Mouse (Mus musculus) hindbrain, embryonic 12.5 days (tissue): Measurements from ENCODE around the gene Scnn1a. TPM values are rescaled to one million over a fixed set of nuclear protein-coding genes. Genes with fewer than 3 reads are reported as not detected.

Experiments
- ATAC-seq: fragments of 200-750 bp; cut with Nextera tagmentation; 2 replicates; pipeline ENCODE4 v1.8.0; 2017; ENCODE audit warnings: moderate TSS enrichment; ENCODE audit not compliant: low FRiP score
- H3K27ac ChIP-seq: fragments of 300-500 bp; sonication (generic); 2 replicates; pipeline ENCODE4 v1.5.1; 2016; ENCODE audit warnings: mild to moderate bottlenecking
- H3K27me3 ChIP-seq: fragments of 300-500 bp; sonication (generic); 2 replicates; pipeline ENCODE4 v1.6.1; 2016; ENCODE audit warnings: mild to moderate bottlenecking
- H3K36me3 ChIP-seq: fragments of 300-500 bp; sonication (generic); 2 replicates; pipeline ENCODE4 v1.6.1; 2016; ENCODE audit warnings: mild to moderate bottlenecking
- H3K4me1 ChIP-seq: fragments of 300-500 bp; sonication (generic); 2 replicates; pipeline ENCODE4 v1.6.1; 2016
- H3K4me2 ChIP-seq: fragments of 300-500 bp; sonication (generic); replicated peaks from 2 replicates; pipeline ENCODE4 v1.6.1; 2016; ENCODE audit warnings: mild to moderate bottlenecking
- H3K4me3 ChIP-seq: fragments of 300-500 bp; sonication (generic); 2 replicates; pipeline ENCODE4 v1.5.1; 2016; ENCODE audit warnings: mild to moderate bottlenecking
- H3K9ac ChIP-seq: fragments of 300-500 bp; sonication (generic); 2 replicates; pipeline ENCODE4 v1.6.1; 2016; ENCODE audit warnings: mild to moderate bottlenecking, moderate library complexity
- H3K9me3 ChIP-seq: fragments of 300-500 bp; sonication (generic); replicated peaks from 2 replicates; pipeline ENCODE4 v1.6.1; 2016; ENCODE audit warnings: mild to moderate bottlenecking
- whole genome bisulfite sequencing: fragments of 180-500 bp; shearing (Covaris S2); methylation state at CpG from one replicate; pipeline ENCODE4 v1.1.7; 2016; 5-methylcytosine and 5-hydroxymethylcytosine counted together
- polyA plus RNA-seq: library from polyadenylated mRNA; unstranded; fragments of >200 nt; fragmentation: Nextera tagmentation; extraction: Ambion mirVana; gene quantifications from 2 replicates; pipeline ENCODE4 v1.2.1, GENCODE M21; 2016

Scnn1a gene
- polyA plus RNA-seq, 1 experiment from 2014 or later: 0.49 TPM

DNA sequence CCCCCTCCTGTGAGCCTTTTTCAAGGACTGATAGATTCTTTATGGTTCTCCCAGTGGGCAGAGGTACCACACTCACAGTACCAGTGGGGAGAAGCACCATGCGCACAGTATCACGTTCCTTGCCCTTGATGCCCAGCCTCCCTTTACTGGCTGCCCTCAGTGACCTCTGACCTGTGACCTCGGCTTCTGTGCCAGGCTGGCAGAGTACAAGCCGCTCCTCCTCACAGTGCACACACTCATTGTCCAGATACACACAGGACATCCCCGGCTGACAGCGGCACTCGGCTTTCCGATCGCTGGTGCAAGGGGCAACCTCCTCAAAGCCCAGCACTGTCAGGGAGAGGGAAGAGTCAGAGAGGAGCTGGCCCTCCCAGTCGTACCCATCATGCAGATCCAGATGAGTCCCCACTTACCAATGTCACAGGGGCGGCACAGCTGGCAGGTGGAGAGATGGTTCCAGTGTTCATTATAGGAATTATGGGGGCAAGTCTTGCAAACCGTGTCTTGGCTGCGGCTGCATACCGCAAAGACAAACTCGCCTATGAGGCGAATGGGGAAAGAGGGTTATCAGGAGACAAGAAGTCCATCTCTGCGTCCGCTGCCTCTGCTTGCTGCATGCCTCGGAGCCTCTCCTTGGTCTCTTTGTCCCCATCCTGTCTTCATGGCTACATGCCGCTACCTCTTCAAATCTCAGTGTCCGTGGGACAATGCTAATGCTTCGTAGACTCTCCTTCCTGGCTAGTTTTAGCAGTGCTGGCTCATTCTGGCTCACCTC lies 7.7 kb upstream of the Scnn1a start:
- Histone ChIP-seq H3K36me3 (no peaks in the 10 kb centered on the region), H3K27me3 (peaks cover 10% of the 10 kb centered on the region), H3K27ac (no peak overlapping the region), H3K4me2 (peak overlapping the region; percentile 56), H3K4me1 (peaks cover 25% of the 10 kb centered on the region), H3K9ac (peak overlapping the region; percentile 61), H3K4me3 (peak overlapping the region; percentile 35), H3K9me3 (no peaks in the 10 kb centered on the region)
- ATAC-seq: no peak
- WGBS: 64% methylated on average over 22 of the region's 22 CpGs

DNA sequence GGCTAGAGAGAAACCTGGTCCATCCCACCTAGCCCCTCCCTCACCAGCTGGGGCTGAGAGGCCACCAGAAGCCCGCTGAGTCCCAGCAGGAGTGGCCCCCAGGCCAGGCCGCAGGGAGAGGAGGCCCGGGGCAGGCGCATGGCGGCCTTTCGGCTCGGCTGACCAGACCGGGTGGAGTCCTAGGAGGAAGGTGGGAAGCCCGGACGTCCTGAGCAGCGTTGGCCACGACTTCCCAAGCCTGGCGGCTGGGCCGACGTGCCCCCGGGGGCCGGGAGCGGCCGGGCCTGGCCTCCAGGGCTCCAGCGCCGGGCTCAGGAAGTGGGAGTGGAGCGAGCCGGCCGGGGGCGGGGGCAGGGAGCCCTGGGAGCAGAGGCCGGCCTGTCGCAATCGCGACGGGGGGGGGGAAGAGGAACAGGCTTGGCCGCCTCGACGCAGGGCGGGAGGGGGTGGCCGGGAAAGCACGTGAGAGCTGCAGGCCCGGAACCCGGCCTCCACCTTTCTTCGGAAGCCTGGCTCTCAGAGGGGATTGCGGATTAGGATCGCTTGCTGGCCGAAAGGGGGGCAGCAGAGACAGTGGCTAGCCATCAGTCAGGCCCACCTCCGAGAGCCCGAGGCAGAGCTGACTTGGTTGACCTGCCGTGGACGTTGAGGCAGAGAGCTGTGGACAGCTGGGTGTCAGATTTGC lies 6.8 kb upstream of the Scnn1a start, which contains the start of gene Ltbr:
Gene Ltbr, minus strand, starts transcription at position 340 of the 685 bp plus-strand sequence.
- Histone ChIP-seq H3K4me2 (peak within 1 kb of the TSS; percentile 56), H3K4me1 (peaks cover 25% of the 10 kb centered on the region), H3K27me3 (peaks cover 13% of the 10 kb centered on the region), H3K36me3 (no peaks in the 10 kb centered on the region), H3K27ac (no peak within 1 kb of the TSS), H3K4me3 (peak within 1 kb of the TSS; percentile 35), H3K9me3 (no peaks in the 10 kb centered on the region), H3K9ac (peak within 1 kb of the TSS; percentile 61)
- peak; percentile 62 for ATAC-seq
- WGBS: 2% methylated on average over 27 of the region's 46 CpGs

DNA sequence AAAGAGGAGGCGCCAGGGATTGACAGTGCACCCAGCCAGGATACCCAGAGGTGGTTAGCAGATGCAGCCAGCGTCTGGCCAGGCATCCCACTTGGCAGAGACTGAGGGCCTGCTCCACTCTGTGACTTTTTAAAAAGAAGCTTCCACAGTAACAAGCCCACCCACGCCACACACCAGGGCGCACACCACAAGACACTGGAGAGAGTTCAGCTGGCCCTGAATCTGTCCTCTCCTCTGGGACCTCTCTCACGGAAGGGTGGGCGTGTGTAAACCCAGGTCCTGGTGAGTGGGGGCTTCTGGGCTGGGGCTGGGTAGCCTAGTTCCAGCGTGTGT lies 6.3 kb upstream of the Scnn1a start:
- peaks cover 18% of the 10 kb centered on the region for H3K27me3 ChIP-seq
- no peaks in the 10 kb centered on the region for H3K36me3 ChIP-seq
- H3K4me2 ChIP-seq: peak overlapping the region; percentile 56
- H3K4me1 ChIP-seq: peaks cover 21% of the 10 kb centered on the region
- no peaks in the 10 kb centered on the region for H3K9me3 ChIP-seq
- ATAC-seq: peak; percentile 30
- H3K4me3 ChIP-seq: peak overlapping the region; percentile 35
- H3K27ac ChIP-seq: no peak overlapping the region
- H3K9ac ChIP-seq: peak overlapping the region; percentile 61; the same call in 1 of the 2 replicates
- WGBS: 56% methylated on average over 7 of the region's 7 CpGs

DNA sequence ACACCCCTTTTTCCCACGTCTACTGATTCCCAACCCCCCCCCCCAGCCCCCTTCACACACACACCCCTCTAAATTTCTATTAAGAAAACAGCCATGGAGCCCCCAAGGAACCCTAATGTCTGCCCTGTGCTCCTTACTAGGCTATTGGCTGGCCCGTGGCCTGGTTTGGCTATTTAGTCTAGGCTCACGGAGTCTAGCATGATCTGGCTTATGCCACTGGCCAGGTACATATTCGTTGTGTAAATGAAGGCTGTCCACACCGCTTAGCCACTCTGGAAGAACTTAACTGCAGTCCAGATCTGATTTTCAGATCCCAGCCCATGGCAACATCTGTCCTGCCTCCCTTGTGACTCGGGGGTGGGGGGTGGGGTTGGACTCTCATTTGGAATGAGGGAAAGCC lies 5.7 kb upstream of the Scnn1a start:
- Histone ChIP-seq H3K36me3 (no peaks in the 10 kb centered on the region), H3K4me2 (no peak overlapping the region), H3K4me1 (peaks cover 18% of the 10 kb centered on the region), H3K27me3 (peaks cover 23% of the 10 kb centered on the region), H3K27ac (no peak overlapping the region), H3K9ac (no peak overlapping the region), H3K4me3 (no peak overlapping the region), H3K9me3 (no peaks in the 10 kb centered on the region)
- no peak for ATAC-seq
- WGBS: 74% methylated on average over 6 of the region's 6 CpGs

DNA sequence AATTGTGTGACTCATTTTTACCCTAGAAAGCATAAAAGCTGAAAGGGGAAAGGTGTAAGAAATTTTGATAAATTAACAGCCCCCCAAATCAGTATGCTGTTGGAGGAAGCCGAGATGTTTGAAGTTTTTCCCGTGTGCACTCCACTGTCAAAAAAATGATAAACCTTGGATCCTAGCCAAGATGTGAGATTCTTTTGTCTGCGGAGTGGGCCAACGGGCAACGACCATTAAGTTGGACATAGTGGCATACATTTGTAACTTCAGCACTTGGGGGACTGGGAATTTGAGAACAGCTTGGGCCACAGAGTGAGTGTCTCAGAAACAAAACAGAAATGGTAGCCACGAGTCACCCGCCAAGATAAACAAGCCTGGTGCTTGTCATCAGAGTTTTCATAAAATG lies 3.4 kb upstream of the Scnn1a start:
- Histone ChIP-seq H3K9me3 (no peaks in the 10 kb centered on the region), H3K4me2 (no peak overlapping the region), H3K4me3 (no peak overlapping the region), H3K27ac (no peak overlapping the region), H3K4me1 (peaks cover 18% of the 10 kb centered on the region), H3K27me3 (peaks cover 46% of the 10 kb centered on the region), H3K9ac (no peak overlapping the region), H3K36me3 (no peaks in the 10 kb centered on the region)
- ATAC-seq: no peak
- 63% methylated on average over 7 of the region's 7 CpGs for WGBS

DNA sequence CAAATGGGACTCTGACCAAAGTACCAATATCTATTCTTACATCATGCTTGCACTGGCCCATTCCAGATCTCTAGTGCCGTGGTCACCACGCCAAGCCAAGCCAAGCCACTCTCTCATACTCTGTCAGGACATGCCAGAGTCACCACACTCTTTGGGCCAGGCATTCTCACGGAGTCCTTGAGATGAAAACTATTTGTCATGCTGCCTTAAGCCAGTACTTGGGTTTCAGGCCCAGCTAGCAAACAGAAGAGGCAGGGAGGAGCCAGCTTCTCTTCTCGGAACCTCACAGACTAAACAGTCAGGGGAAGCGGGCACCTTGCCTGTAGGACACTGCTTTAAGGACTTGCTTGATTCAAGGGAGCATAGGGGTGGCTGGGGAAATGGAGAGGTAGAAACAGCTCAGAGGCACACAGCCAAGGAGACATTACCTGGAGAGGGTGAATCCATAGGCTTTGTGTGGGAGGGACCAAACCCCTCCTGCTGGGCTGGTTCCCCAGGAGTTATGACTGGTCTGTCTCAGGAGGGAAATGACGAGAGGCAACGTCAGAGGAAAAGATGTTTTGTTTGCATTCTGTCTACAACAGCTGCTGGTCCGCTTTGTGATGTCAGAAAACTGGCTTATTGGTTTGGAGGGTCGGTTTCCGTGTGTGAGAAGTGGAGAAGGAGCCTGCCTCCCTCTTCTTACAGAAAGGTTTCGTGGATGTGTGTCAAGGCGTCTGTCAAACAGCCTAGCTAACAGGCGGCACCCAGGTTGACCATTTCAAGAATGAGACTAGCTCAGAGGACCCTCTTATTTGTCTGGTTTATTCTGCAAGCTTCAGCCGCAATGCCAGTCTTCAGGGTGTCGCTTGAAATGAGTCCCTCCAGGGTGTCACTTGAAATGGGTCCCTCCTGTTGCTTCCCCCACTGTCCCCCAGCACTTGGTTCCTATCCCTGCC lies 1.2 kb upstream of the Scnn1a start:
- Histone ChIP-seq H3K36me3 (no peaks in the 10 kb centered on the region), H3K9me3 (no peaks in the 10 kb centered on the region), H3K27me3 (peaks cover 59% of the 10 kb centered on the region), H3K4me2 (no peak overlapping the region), H3K9ac (no peak overlapping the region), H3K27ac (no peak overlapping the region), H3K4me1 (peaks cover 4% of the 10 kb centered on the region), H3K4me3 (no peak overlapping the region)
- ATAC-seq: no peak
- 71% methylated on average over 15 of the region's 15 CpGs for WGBS

DNA sequence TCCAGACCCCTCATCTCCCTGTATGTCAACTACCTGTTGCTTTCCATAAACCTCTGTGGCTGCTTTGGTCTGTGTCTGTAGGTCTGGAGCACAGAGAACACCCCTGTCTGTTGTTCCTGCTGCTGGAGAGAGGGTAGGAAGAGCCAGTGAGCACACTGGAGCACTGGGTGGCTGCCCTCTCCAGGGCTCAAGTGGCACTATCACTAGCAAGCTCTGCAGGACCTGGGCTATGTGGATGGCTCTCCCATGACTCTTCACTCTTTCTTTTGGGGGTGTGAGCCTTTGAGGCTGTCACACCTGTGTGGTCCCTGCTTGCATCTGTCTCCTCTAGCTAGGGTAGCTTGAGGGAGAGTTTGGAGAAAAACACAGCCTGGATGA lies 551 bp upstream of the Scnn1a start:
- Histone ChIP-seq H3K27ac (no peak overlapping the region), H3K9me3 (no peaks in the 10 kb centered on the region), H3K4me1 (peaks cover 2% of the 10 kb centered on the region; the same call in 1 of the 2 replicates), H3K9ac (no peak overlapping the region), H3K27me3 (peaks cover 58% of the 10 kb centered on the region), H3K4me3 (no peak overlapping the region), H3K36me3 (no peaks in the 10 kb centered on the region), H3K4me2 (no peak overlapping the region)
- ATAC-seq: no peak

DNA sequence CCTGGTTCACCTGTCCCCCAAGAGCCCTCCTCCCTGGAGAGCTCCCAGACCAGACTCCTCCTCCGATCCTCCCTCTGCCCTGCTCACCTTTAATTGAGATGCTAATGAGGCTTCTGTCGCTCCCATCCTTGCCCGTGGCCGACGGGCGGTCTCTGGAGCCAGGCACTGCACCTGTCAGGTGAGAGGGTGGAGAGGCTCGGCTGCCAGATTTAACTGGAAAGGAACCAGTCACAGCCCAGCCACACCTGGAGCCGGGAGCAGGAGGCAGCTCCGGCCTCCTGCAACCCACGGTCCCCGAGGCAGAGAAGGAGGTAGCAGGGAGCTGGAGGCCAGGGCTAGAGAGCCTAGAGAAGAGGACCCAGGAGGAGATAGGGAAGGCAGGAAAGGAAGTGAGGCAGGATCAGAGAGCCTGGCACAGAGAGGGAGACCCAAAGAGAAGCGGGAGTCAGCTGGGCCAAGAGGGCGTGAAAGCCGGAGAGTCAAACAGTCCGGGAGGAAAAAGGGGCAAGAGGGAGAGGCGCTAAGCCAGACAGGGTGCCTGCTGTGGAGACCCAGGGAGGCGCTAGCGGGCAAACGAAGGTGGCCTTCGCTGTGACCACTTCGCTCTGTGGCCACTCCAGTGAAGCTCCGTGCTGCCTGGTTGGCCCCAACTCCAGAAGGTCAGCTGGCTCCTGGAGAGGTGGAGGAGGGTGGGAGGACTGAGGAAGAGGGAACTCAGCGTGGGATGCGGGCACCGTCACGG lies 826 bp downstream of the Scnn1a start:
- H3K36me3 ChIP-seq: no peaks in the 10 kb centered on the region
- peaks cover 57% of the 10 kb centered on the region for H3K27me3 ChIP-seq
- H3K4me3 ChIP-seq: no peak overlapping the region
- H3K4me2 ChIP-seq: 0 out of 2 replicates have a peak overlapping the region, but pooled peaks have one; percentile 8
- H3K9me3 ChIP-seq: no peaks in the 10 kb centered on the region
- WGBS: 8% methylated on average over 25 of the region's 26 CpGs
- H3K9ac ChIP-seq: no peak overlapping the region
- H3K27ac ChIP-seq: no peak overlapping the region
- ATAC-seq: no peak
- peaks cover 2% of the 10 kb centered on the region; the same call in 1 of the 2 replicates for H3K4me1 ChIP-seq

DNA sequence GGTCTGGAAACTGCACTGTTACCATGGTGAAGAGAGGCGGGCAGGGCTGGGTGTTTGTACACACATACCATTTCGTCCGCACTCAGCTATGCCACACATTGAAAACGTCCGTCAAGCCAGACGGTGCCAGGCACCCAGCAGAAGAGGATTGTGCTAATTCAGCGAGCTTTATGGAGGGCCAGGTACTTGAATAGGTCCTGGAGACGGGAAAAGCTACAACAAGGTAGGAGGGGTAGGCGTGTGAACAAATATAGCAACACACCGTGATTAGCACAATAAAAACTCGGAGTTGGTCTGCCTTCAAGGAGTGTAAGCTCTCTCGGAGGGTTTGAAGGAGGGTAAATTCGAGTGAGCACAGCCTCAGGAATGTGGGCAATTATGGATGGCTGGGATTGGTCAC lies 2.3 kb downstream of the Scnn1a start:
- no peak overlapping the region for H3K27ac ChIP-seq
- ATAC-seq: no peak
- peaks cover 53% of the 10 kb centered on the region for H3K27me3 ChIP-seq

DNA sequence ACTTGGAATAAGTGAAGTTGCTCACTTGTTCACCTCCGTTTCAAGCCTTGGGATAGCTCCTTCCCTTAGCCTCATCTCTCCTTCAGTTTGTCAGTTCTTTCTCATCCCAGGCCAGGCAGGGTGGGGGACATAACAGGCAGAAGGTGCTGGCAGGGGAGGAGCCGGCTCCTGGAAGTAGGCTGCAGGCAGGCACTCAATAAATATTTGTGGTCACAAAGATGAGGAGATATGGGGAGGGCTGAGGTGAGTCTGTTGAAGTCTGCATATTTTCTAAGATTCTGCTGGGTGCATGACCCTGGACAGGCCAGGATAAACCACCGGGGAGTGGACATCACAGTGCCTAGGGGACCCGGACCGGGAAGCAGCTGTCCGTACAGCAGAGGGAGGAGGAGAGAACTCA lies 3.1 kb downstream of the Scnn1a start:
- H3K4me2 ChIP-seq: no peak overlapping the region
- H3K9me3 ChIP-seq: no peaks in the 10 kb centered on the region
- peaks cover 52% of the 10 kb centered on the region for H3K27me3 ChIP-seq
- ATAC-seq: no peak
- 56% methylated on average over 6 of the region's 6 CpGs for WGBS
- no peak overlapping the region for H3K9ac ChIP-seq
- H3K4me3 ChIP-seq: no peak overlapping the region
- no peaks in the 10 kb centered on the region for H3K4me1 ChIP-seq
- no peak overlapping the region for H3K27ac ChIP-seq
- no peaks in the 10 kb centered on the region for H3K36me3 ChIP-seq

More for the DNA sequence above, 2.3 kb downstream of the Scnn1a start:
- Histone ChIP-seq H3K4me3 (no peak overlapping the region), H3K9ac (no peak overlapping the region), H3K9me3 (no peaks in the 10 kb centered on the region), H3K36me3 (no peaks in the 10 kb centered on the region), H3K4me1 (no peaks in the 10 kb centered on the region), H3K4me2 (no peak overlapping the region)
- WGBS: 66% methylated on average over 13 of the region's 13 CpGs

DNA sequence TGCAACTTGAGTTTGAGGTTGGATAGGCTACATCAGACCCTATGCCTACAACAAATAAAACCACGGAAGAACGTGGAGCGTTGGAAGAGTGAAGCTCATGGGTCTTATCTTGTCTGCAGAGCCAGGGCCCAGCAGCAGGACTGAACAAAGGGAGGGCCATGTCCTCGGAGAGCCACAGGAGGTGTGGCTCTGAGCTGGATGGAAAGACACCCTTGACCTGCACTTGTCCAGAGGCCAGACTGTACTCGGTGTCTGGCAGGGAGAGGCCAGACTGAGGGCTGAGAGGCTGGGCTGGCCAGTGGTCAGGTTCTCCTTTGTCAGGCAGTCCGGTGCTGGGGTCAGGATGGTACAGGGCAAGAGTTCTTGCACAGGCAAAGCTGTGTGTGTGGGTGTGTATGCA lies 4.9 kb downstream of the Scnn1a start:
- Histone ChIP-seq H3K9me3 (no peaks in the 10 kb centered on the region), H3K27ac (no peak overlapping the region), H3K4me2 (no peak overlapping the region), H3K36me3 (no peaks in the 10 kb centered on the region), H3K4me1 (no peaks in the 10 kb centered on the region), H3K4me3 (no peak overlapping the region), H3K27me3 (peaks cover 34% of the 10 kb centered on the region), H3K9ac (no peak overlapping the region)
- ATAC-seq: no peak
- 66% methylated on average over 6 of the region's 6 CpGs for WGBS
